Mouse (Mus musculus) B cell, adult 67 days (primary cell): ENCODE results near the gene Pla2r1. TPM values are rescaled to one million over a fixed set of nuclear protein-coding genes. Genes with fewer than 3 reads are reported as not detected.

ENCODE experiments used
- total RNA-seq, 2 experiments: library from RNA; stranded (reverse); gene quantifications; 4 replicates each; pipeline ENCODE4 v1.2.4; 2023

The Pla2r1 gene
- not detected for total RNA-seq

DNA sequence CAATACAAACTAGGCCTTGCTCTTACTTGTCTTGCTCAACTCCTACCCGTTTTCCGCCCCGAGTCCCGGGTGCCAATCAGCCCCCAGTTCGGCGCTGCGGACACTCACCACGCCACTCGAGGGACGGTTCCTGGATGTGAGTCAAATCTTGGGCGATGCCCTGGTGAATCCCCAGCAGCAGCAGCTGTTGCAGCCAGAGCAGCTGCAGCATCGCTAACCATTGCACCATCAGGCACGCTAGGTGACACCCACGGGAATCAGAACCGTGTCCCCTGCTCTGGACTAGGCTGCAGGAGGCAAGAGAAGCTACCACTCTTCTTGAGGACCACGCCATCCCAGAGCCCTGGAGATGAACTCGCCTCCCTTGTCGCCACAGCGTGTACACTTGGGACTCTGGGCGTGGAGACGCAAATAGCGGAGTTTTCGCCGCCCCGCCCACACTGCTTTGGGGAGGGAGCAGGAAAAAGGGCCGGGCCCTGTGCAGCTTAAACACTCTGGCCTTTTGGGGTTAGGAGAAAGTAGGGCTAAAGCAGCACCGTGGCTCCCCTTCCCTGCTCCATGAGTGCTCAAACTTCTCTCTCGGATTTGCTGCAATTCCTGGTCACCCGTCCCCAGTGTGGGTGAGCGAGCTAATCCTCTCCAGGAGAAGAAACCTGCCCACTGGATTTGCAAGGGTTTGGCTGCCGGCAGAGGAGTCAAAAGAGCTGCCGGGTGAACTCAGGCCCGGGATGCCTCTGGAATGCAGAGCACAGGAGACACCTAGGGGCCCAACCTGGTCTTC, at the start of gene Pla2r1:
TSS of gene Pla2r1 (minus strand) at position 407 of the 781 bp plus-strand sequence.

DNA sequence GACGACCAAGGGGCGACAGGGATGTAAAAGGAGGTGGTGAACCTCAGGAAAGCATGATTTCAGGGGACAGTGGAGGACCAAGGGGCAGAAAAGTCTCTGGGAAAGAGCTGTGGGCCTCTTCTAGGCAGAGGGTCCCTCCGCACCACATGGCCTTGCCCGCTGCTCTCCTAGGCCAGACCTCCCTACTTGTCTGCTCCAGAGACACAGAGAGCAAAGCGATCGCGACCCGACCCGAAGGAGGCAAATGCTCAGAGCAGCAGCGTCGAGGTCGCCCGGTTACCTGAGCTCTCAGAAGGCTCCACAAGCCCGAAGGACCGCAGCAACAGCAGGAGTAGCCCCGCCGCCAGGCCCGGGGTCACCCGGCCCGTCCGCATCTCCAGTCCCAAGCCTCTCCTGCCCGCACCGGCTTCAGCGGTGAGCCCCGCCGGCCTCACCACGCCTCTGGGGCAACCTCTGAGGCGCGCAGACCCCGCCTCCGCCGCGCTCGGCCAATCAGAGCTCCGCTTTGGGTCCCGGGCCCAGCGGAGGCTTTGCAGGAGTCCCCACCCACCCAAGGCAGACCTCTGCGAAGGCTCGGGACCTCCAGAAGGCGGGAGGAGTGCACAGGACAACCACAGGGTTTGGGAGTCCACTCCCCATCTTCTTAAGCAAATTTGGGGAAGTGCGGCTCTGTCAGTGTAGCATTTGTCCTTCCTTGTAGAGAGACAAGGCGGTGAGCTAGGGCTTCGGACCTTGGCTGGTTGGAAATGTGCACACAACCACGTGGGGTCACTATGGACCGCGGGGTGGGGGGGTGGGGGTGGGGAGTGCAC, 170.0 kb downstream of the Pla2r1 start, which contains the start of gene Ly75:
TSS of gene Ly75 (minus strand) at position 446 of the 812 bp plus-strand sequence.

Other genes starting within 250 kb of the Pla2r1 start
- 10 to 100 TPM in 1 of 2 experiments, 1 to 10 TPM in 1; 8.6 to 11.8 TPM for gene Ly75, start 170.0 kb downstream of the Pla2r1 start, total RNA-seq
- gene Itgb6, start 169.3 kb upstream of the Pla2r1 start, total RNA-seq: not detected